Mouse (Mus musculus): ENCODE measurements around the gene Tle4. TPM values are rescaled to one million over a fixed set of nuclear protein-coding genes. Genes with fewer than 3 reads are reported as not detected.

Tle4 gene
- total and polyA plus RNA-seq, 2 experiments = 5.4 to 5.5 TPM

GRCm38 (mm10) chr19:14635213-14635928 is 37.5 kb upstream of the Tle4 start:
- 59% methylated on average over 10 of the region's 10 CpGs for WGBS
- no peak overlapping the region for H3K9ac ChIP-seq (ENCODE audit: low read depth, low read length)
- peak; percentile 31 for DNase-seq (ENCODE audit: extremely low read depth, low read depth, low spot score)
- no peaks in the 10 kb centered on the region for H3K27me3 ChIP-seq (ENCODE audit: control insufficient read depth, insufficient read depth, low read length)
- H3K36me3 ChIP-seq (ENCODE audit: control insufficient read depth, insufficient read depth, low read length) = no peaks in the 10 kb centered on the region
- H3K4me1 ChIP-seq (ENCODE audit: control insufficient read depth, insufficient read depth, low read length) = no peaks in the 10 kb centered on the region
- no peak overlapping the region for H3K4me3 ChIP-seq (ENCODE audit: insufficient read depth, low read depth, low read length)
- H3K27ac ChIP-seq (replicated peaks; ENCODE audit: insufficient read depth, low read depth, low read length) = peak overlapping the region; percentile 21; the same call in 1 of the 2 replicates
- no peaks in the 10 kb centered on the region for H3K79me2 ChIP-seq (ENCODE audit: control insufficient read depth, insufficient read depth, low read length)
- TF ChIP-seq CTCF (IDR thresholded peaks at IDR 0.05; ENCODE audit: low read depth, low read length) = no peak
- no peak for TF ChIP-seq POLR2A (IDR thresholded peaks at IDR 0.05; ENCODE audit: extremely low read depth, insufficient read depth, low read length)

- H3K9ac ChIP-seq (ENCODE audit: low read depth, low read length) = no peak overlapping the region
- no peak overlapping the region for H3K4me3 ChIP-seq (ENCODE audit: insufficient read depth, low read depth, low read length)
- TF ChIP-seq POLR2A (IDR thresholded peaks at IDR 0.05; ENCODE audit: extremely low read depth, insufficient read depth, low read length) (no peak), CTCF (IDR thresholded peaks at IDR 0.05; ENCODE audit: low read depth, low read length) (no peak)
- H3K27me3 ChIP-seq (ENCODE audit: control insufficient read depth, insufficient read depth, low read length) = no peaks in the 10 kb centered on the region
- WGBS = 90% methylated on average over 4 of the region's 4 CpGs
- H3K79me2 ChIP-seq (ENCODE audit: control insufficient read depth, insufficient read depth, low read length) = no peaks in the 10 kb centered on the region
- peaks cover 4% of the 10 kb centered on the region; the same call in 1 of the 2 replicates for H3K4me1 ChIP-seq (ENCODE audit: control insufficient read depth, insufficient read depth, low read length)
- no peak for DNase-seq (ENCODE audit: extremely low read depth, low read depth, low spot score)
- H3K36me3 ChIP-seq (ENCODE audit: control insufficient read depth, insufficient read depth, low read length) = no peaks in the 10 kb centered on the region
- no peak overlapping the region for H3K27ac ChIP-seq (replicated peaks; ENCODE audit: insufficient read depth, low read depth, low read length)
Measured at GRCm38 (mm10) chr19:14623355-14623754, 25.5 kb upstream of the Tle4 start.

GRCm38 (mm10) chr19:14620534-14620933 is 22.7 kb upstream of the Tle4 start:
- Histone ChIP-seq H3K36me3 (ENCODE audit: control insufficient read depth, insufficient read depth, low read length) (no peaks in the 10 kb centered on the region), H3K79me2 (ENCODE audit: control insufficient read depth, insufficient read depth, low read length) (no peaks in the 10 kb centered on the region), H3K27ac (replicated peaks; ENCODE audit: insufficient read depth, low read depth, low read length) (no peak overlapping the region), H3K27me3 (ENCODE audit: control insufficient read depth, insufficient read depth, low read length) (no peaks in the 10 kb centered on the region), H3K4me1 (ENCODE audit: control insufficient read depth, insufficient read depth, low read length) (peaks cover 4% of the 10 kb centered on the region; the same call in 1 of the 2 replicates), H3K9ac (ENCODE audit: low read depth, low read length) (no peak overlapping the region), H3K4me3 (ENCODE audit: insufficient read depth, low read depth, low read length) (no peak overlapping the region)
- WGBS = 97% methylated on average over 1 of the region's 1 CpGs
- DNase-seq (ENCODE audit: extremely low read depth, low read depth, low spot score) = no peak
- TF ChIP-seq CTCF (IDR thresholded peaks at IDR 0.05; ENCODE audit: low read depth, low read length) (no peak), POLR2A (IDR thresholded peaks at IDR 0.05; ENCODE audit: extremely low read depth, insufficient read depth, low read length) (no peak)

GRCm38 (mm10) chr19:14619814-14620213 is 22.0 kb upstream of the Tle4 start:
- Histone ChIP-seq H3K4me3 (ENCODE audit: insufficient read depth, low read depth, low read length) (no peak overlapping the region), H3K36me3 (ENCODE audit: control insufficient read depth, insufficient read depth, low read length) (no peaks in the 10 kb centered on the region), H3K79me2 (ENCODE audit: control insufficient read depth, insufficient read depth, low read length) (no peaks in the 10 kb centered on the region), H3K27ac (replicated peaks; ENCODE audit: insufficient read depth, low read depth, low read length) (no peak overlapping the region), H3K27me3 (ENCODE audit: control insufficient read depth, insufficient read depth, low read length) (no peaks in the 10 kb centered on the region), H3K9ac (ENCODE audit: low read depth, low read length) (no peak overlapping the region), H3K4me1 (ENCODE audit: control insufficient read depth, insufficient read depth, low read length) (peaks cover 4% of the 10 kb centered on the region; the same call in 1 of the 2 replicates)
- TF ChIP-seq CTCF (IDR thresholded peaks at IDR 0.05; ENCODE audit: low read depth, low read length) (no peak), POLR2A (IDR thresholded peaks at IDR 0.05; ENCODE audit: extremely low read depth, insufficient read depth, low read length) (no peak)
- DNase-seq (ENCODE audit: extremely low read depth, low read depth, low spot score) = no peak

- no peak overlapping the region for H3K9ac ChIP-seq (ENCODE audit: low read depth, low read length)
- no peak for DNase-seq (ENCODE audit: extremely low read depth, low read depth, low spot score)
- H3K36me3 ChIP-seq (ENCODE audit: control insufficient read depth, insufficient read depth, low read length) = no peaks in the 10 kb centered on the region
- H3K27ac ChIP-seq (replicated peaks; ENCODE audit: insufficient read depth, low read depth, low read length) = no peak overlapping the region
- no peaks in the 10 kb centered on the region for H3K79me2 ChIP-seq (ENCODE audit: control insufficient read depth, insufficient read depth, low read length)
- peaks cover 6% of the 10 kb centered on the region for H3K4me1 ChIP-seq (ENCODE audit: control insufficient read depth, insufficient read depth, low read length)
- TF ChIP-seq CTCF (IDR thresholded peaks at IDR 0.05; ENCODE audit: low read depth, low read length) (no peak), POLR2A (IDR thresholded peaks at IDR 0.05; ENCODE audit: extremely low read depth, insufficient read depth, low read length) (no peak)
- 92% methylated on average over 5 of the region's 5 CpGs for WGBS
- H3K27me3 ChIP-seq (ENCODE audit: control insufficient read depth, insufficient read depth, low read length) = no peaks in the 10 kb centered on the region
- no peak overlapping the region for H3K4me3 ChIP-seq (ENCODE audit: insufficient read depth, low read depth, low read length)
Measured at GRCm38 (mm10) chr19:14614816-14615215, 17.0 kb upstream of the Tle4 start.
